Mouse (Mus musculus): ENCODE measurements around the gene Fmnl1. TPM values are rescaled to one million over a fixed set of nuclear protein-coding genes. Genes with fewer than 3 reads are reported as not detected.

Fmnl1 gene
- 100 to 1,000 TPM; 186 to 209 TPM for total RNA-seq (2021)
- long read RNA-seq, experiment 1, transcript Fmnl1-201 (15 exons, 2,830 nt): major isoform, 14 of 125 reads
- long read RNA-seq, experiment 1, partial matches to known transcripts: 89 of 125 reads
- long read RNA-seq, experiment 1, other reads (novel, unspliced or antisense): 21 of 125 reads
- long read RNA-seq, experiment 2, transcript Fmnl1-201 (15 exons, 2,830 nt): major isoform, 19 of 120 reads
- long read RNA-seq, experiment 2, partial matches to known transcripts: 67 of 120 reads
- long read RNA-seq, experiment 2, other reads (novel, unspliced or antisense): 33 of 120 reads

GRCm38 (mm10) chr11:103170494-103171285 is at the start of gene Fmnl1:
Gene Fmnl1, plus strand, starts transcription at chr11:103171107.
- TF ChIP-seq CTCF (IDR thresholded peaks at IDR 0.05): no peak
- peak within 1 kb of the TSS; percentile 95 for H3K27ac ChIP-seq
- intact Hi-C loops (cut with DNase I): loop anchor here (2.0 to 5.0 kb wide), 3 partner anchors 14 to 97 kb away; partner anchors contain the start of gene Map3k14
- peak in 1 of 2 experiments; percentile 51 for DNase-seq (ENCODE audit: extremely low spot score in 1 of 2, low spot score in 2 of 2)
- H3K4me3 ChIP-seq: peak within 1 kb of the TSS; percentile 85

- H3K27ac ChIP-seq: peak within 1 kb of the TSS; percentile 100
- DNase-seq (ENCODE audit: extremely low spot score in 1 of 2, low spot score in 2 of 2): peak; percentile 59 to 61
- TF ChIP-seq CTCF (IDR thresholded peaks at IDR 0.05): no peak
- intact Hi-C loops (cut with DNase I): loop anchor here (1.0 kb wide), 1 partner anchor 16 kb away; the partner anchor contains the start of gene Hexim1
- H3K4me3 ChIP-seq: peak within 1 kb of the TSS; percentile 92
These were observed 39.0 kb upstream of the Fmnl1 start, which contains the start of gene Hexim2 for GRCm38 (mm10) chr11:103131701-103132575. Gene Hexim2, plus strand, starts transcription at chr11:103132429.

- TF ChIP-seq CTCF (IDR thresholded peaks at IDR 0.05): no peak
- H3K27ac ChIP-seq: peak overlapping the region; percentile 100
- H3K4me3 ChIP-seq: peak overlapping the region; percentile 92
- peak; percentile 100 for DNase-seq (ENCODE audit: extremely low spot score in 1 of 2, low spot score in 2 of 2)
- intact Hi-C loops (cut with DNase I): loop anchor here (1.0 kb wide), 2 partner anchors 17 to 31 kb away; partner anchors contain the start of gene Hexim1
These were observed 38.1 kb upstream of the Fmnl1 start for GRCm38 (mm10) chr11:103132576-103133455.

GRCm38 (mm10) chr11:103133456-103134185 is 37.3 kb upstream of the Fmnl1 start:
- intact Hi-C loops (cut with DNase I): loop anchor here (1.0 kb wide), 1 partner anchor 31 kb away; no protein-coding TSS in a partner anchor
- no peak for DNase-seq (ENCODE audit: extremely low spot score in 1 of 2, low spot score in 2 of 2)
- no peak for TF ChIP-seq CTCF (IDR thresholded peaks at IDR 0.05)
- H3K27ac ChIP-seq: peak overlapping the region; percentile 98
- peak overlapping the region; percentile 42 for H3K4me3 ChIP-seq

GRCm38 (mm10) chr11:103134221-103134620 is 36.7 kb upstream of the Fmnl1 start:
- H3K27ac ChIP-seq: peak overlapping the region; percentile 98
- intact Hi-C loops (cut with DNase I): no loop called here
- DNase-seq (ENCODE audit: extremely low spot score in 1 of 2, low spot score in 2 of 2): no peak
- H3K4me3 ChIP-seq: no peak overlapping the region
- no peak for TF ChIP-seq CTCF (IDR thresholded peaks at IDR 0.05)

GRCm38 (mm10) chr11:103136039-103136577 is 34.8 kb upstream of the Fmnl1 start:
- intact Hi-C loops (cut with DNase I): no loop called here
- no peak for TF ChIP-seq CTCF (IDR thresholded peaks at IDR 0.05)
- DNase-seq (ENCODE audit: extremely low spot score in 1 of 2, low spot score in 2 of 2): no peak
- no peak overlapping the region for H3K4me3 ChIP-seq
- H3K27ac ChIP-seq: peak overlapping the region; percentile 0

- peak overlapping the region; percentile 73 for H3K27ac ChIP-seq
- H3K4me3 ChIP-seq: no peak overlapping the region
- no peak for TF ChIP-seq CTCF (IDR thresholded peaks at IDR 0.05)
- intact Hi-C loops (cut with DNase I): no loop called here
- DNase-seq (ENCODE audit: extremely low spot score in 1 of 2, low spot score in 2 of 2): no peak
These were observed 30.8 kb upstream of the Fmnl1 start for GRCm38 (mm10) chr11:103139951-103140762.

GRCm38 (mm10) chr11:103140763-103141100 is 30.2 kb upstream of the Fmnl1 start:
- H3K27ac ChIP-seq: peak overlapping the region; percentile 73
- intact Hi-C loops (cut with DNase I): no loop called here
- no peak overlapping the region for H3K4me3 ChIP-seq
- DNase-seq (ENCODE audit: extremely low spot score in 1 of 2, low spot score in 2 of 2): no peak
- TF ChIP-seq CTCF (IDR thresholded peaks at IDR 0.05): no peak
